Mouse (Mus musculus): ENCODE data around the gene Crygb. TPM values are rescaled to one million over a fixed set of nuclear protein-coding genes. Genes with fewer than 3 reads are reported as not detected.

The Crygb gene
- not detected for total RNA-seq (2023)

GRCm38 (mm10) chr1:65082188-65082587 is at the start of gene Crygb:
Gene Crygb (minus strand): TSS chr1:65082288.

GRCm38 (mm10) chr1:65122574-65123372 is 40.7 kb upstream of the Crygb start, which contains the start of gene D630023F18Rik:
Gene D630023F18Rik (minus strand): TSS chr1:65123214.

GRCm38 (mm10) chr1:65119438-65119837 is 37.4 kb upstream of the Crygb start, which contains the start of gene Gm28845:
Gene Gm28845 (minus strand): TSS chr1:65119558.

GRCm38 (mm10) chr1:65103273-65103672 is 21.2 kb upstream of the Crygb start, which contains the start of gene Cryga:
Gene Cryga (minus strand): TSS chr1:65103373.

GRCm38 (mm10) chr1:65073589-65073988 is 8.5 kb downstream of the Crygb start, which contains the start of gene Crygc:
Gene Crygc (minus strand): TSS chr1:65073689.

GRCm38 (mm10) chr1:65063352-65063751 is 18.7 kb downstream of the Crygb start, which contains the start of gene Crygd:
Gene Crygd (minus strand): TSS chr1:65063452.

GRCm38 (mm10) chr1:65050952-65051351 is 31.1 kb downstream of the Crygb start, which contains the start of gene Cryge:
Gene Cryge (minus strand): TSS chr1:65051149.

GRCm38 (mm10) chr1:65032641-65033040 is 49.4 kb downstream of the Crygb start, which contains the start of gene Akr1cl:
Gene Akr1cl (minus strand): TSS chr1:65032759.

Other genes with a start within 250 kb of the Crygb start
- gene Plekhm3, start 125.5 kb downstream of the Crygb start, total RNA-seq (2023), result 18.4 TPM
- not detected for gene Akr1cl, start 49.5 kb downstream of the Crygb start, total RNA-seq (2023)
- gene Cryge, start 31.1 kb downstream of the Crygb start, total RNA-seq (2023), result not detected
- not detected for gene Crygd, start 18.8 kb downstream of the Crygb start, total RNA-seq (2023)
- gene Crygc, start 8.6 kb downstream of the Crygb start, total RNA-seq (2023), result not detected
- not detected for gene Cryga, start 21.1 kb upstream of the Crygb start, total RNA-seq (2023)
- gene Gm28845, start 37.3 kb upstream of the Crygb start, total RNA-seq (2023), result not detected
- gene D630023F18Rik, start 40.9 kb upstream of the Crygb start, total RNA-seq (2023), result not detected
- 5.4 TPM for gene Idh1, start 104.2 kb upstream of the Crygb start, total RNA-seq (2023)
- 40.3 TPM for gene Pikfyve, start 104.4 kb upstream of the Crygb start, total RNA-seq (2023)
- gene Pth2r, start 199.8 kb upstream of the Crygb start, total RNA-seq (2023), result not detected